8 mouse cellular contexts compared by ENCODE assay signal in the genomic region with DNA sequence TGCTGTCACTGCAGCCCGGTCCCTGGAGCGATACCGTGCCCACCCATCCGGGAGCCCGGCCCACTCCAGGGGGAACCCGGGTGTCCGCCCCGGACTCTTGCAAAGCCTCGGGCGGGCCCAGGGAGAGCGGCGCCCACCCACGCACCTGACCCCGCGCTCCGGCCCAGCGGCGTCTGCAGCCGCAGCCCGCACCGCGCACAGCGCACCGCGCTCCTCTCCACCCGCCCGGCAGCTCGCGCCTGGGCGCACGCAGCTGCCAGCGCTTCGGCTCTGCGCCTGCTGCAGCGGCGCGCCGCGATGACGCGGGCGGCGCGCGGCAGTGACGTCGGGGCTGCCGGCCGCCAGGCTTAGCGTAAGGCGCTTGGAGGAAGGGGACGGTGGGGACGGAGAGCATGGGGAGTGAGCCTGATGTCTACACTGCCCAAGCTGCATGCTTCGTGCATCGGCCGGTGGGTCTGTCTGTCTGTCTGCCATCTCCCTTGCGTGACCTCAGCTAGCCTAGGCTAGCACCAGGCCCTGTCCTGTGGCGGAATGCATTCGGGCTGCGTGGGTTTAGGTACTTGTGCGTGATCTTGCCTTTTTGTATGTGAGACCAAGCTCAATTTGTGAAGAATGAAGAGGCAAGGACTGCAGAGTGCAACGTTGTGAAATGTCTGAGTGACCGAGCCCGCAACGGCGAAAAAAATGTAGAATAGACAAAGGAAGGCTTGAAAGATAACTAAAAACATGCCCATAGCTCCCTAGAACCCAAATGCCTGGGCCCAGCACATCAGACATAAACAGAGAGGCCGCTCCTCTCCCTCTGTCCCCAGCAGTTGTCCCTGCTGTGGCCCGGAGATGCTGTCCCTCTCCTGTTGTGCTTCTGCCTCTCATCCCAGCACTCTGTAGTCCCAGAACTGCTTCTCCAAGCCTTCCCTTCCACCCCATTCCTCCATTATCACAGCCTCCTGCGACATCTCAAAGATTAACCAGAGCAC. TPM values are rescaled to one million over a fixed set of nuclear protein-coding genes. Genes with fewer than 3 reads are reported as not detected.
DNase-seq lines count a peak whose midpoint lies in the region; ATAC-seq and TF ChIP-seq lines count a peak whose summit lies in the region.

No protein-coding gene starts in this region.

- peak overlapping the region; percentile 96 for H3K9ac ChIP-seq in heart, embryonic 11.5 days (ENCODE audit: low read depth, low read length)
- peak overlapping the region; percentile 87 for H3K9ac ChIP-seq in kidney, embryonic 15.5 days

- peak overlapping the region; percentile 84 for H3K4me3 ChIP-seq in C2C12 (ENCODE audit: insufficient read depth, poor library complexity, severe bottlenecking)
- H3K4me3 ChIP-seq in bone marrow macrophage, adult 2 months (ENCODE audit: insufficient read depth, low read length) = peak overlapping the region; percentile 80
- peak overlapping the region; percentile 75 for H3K4me3 ChIP-seq in embryonic fibroblast, embryonic 13.5 days (ENCODE audit: insufficient read depth, low read length)
- H3K4me3 ChIP-seq in heart, embryonic 11.5 days (ENCODE audit: low read depth, low read length) = peak overlapping the region; percentile 91
- peak overlapping the region; percentile 95 for H3K4me3 ChIP-seq in kidney, embryonic 15.5 days (replicated peaks)

- WGBS in heart, embryonic 11.5 days (ENCODE audit: insufficient replicate concordance) = under 1% methylated on average over 51 of the region's 69 CpGs
- WGBS in kidney, embryonic 15.5 days = under 1% methylated on average over 69 of the region's 69 CpGs

- peak; percentile 84 for DNase-seq in liver
- DNase-seq in monocyte, adult 2 months (ENCODE audit: low read depth in 1 of 2, low spot score in 2 of 2) = peak; percentile 21 to 67
- DNase-seq in spleen, postnatal 14 days (ENCODE audit: low spot score in 2 of 2) = peak; percentile 51 to 72

- no peaks in the 10 kb centered on the region for H3K9me3 ChIP-seq in heart, embryonic 11.5 days (replicated peaks; ENCODE audit: control insufficient read depth, low read length)
- no peaks in the 10 kb centered on the region for H3K9me3 ChIP-seq in kidney, embryonic 15.5 days (replicated peaks)

- TF ChIP-seq POLR2A in bone marrow macrophage, adult 2 months (IDR thresholded peaks at IDR 0.05; ENCODE audit: borderline replicate concordance, low read depth, low read length) = no peak
- TF ChIP-seq POLR2A in embryonic fibroblast, embryonic 13.5 days (IDR thresholded peaks at IDR 0.05; ENCODE audit: low read depth, low read length) = peak; percentile 98

- TF ChIP-seq CTCF in C2C12 (IDR thresholded peaks at IDR 0.05; ENCODE audit: control insufficient read depth, insufficient read depth, insufficient read length) = no peak
- TF ChIP-seq CTCF in bone marrow macrophage, adult 2 months (IDR thresholded peaks at IDR 0.05; ENCODE audit: low read depth, low read length) = no peak
- TF ChIP-seq CTCF in embryonic fibroblast, embryonic 13.5 days (IDR thresholded peaks at IDR 0.05; ENCODE audit: borderline replicate concordance, insufficient read depth, low read length) = no peak

- H3K36me3 ChIP-seq in C2C12 (ENCODE audit: control insufficient read depth, insufficient read depth) = peaks cover 5% of the 10 kb centered on the region
- H3K36me3 ChIP-seq in heart, embryonic 11.5 days (ENCODE audit: control insufficient read depth, insufficient read depth, low read length) = no peaks in the 10 kb centered on the region
- peaks cover 10% of the 10 kb centered on the region for H3K36me3 ChIP-seq in kidney, embryonic 15.5 days

- H3K27me3 ChIP-seq in C2C12 (ENCODE audit: control insufficient read depth, insufficient read depth, insufficient read length) = no peaks in the 10 kb centered on the region
- no peaks in the 10 kb centered on the region for H3K27me3 ChIP-seq in heart, embryonic 11.5 days (ENCODE audit: control insufficient read depth, insufficient read depth, low read length)
- no peaks in the 10 kb centered on the region for H3K27me3 ChIP-seq in kidney, embryonic 15.5 days

- peaks cover 19% of the 10 kb centered on the region for H3K79me2 ChIP-seq in C2C12 (ENCODE audit: control insufficient read depth, insufficient read depth)

- peak overlapping the region; percentile 64 for H3ac ChIP-seq in C2C12 (ENCODE audit: control insufficient read depth, insufficient read length, low read depth)

- peak overlapping the region; percentile 94 for H3K4me2 ChIP-seq in heart, embryonic 11.5 days
- peak overlapping the region; percentile 84 for H3K4me2 ChIP-seq in kidney, embryonic 15.5 days

- ATAC-seq in heart, embryonic 11.5 days (replicated peaks; ENCODE audit: insufficient number of reproducible peaks, low FRiP score, low TSS enrichment) = peak; percentile 83
- peak; percentile 88 for ATAC-seq in kidney, embryonic 15.5 days (replicated peaks; ENCODE audit: low FRiP score)

- H3K79me3 ChIP-seq in C2C12 (ENCODE audit: low read depth) = no peaks in the 10 kb centered on the region

- no peaks in the 10 kb centered on the region; the same call in 1 of the 2 replicates for H3K4me1 ChIP-seq in bone marrow macrophage, adult 2 months (ENCODE audit: control insufficient read depth, insufficient read depth, low read length)
- H3K4me1 ChIP-seq in embryonic fibroblast, embryonic 13.5 days (ENCODE audit: control insufficient read depth, insufficient read depth, low read length) = no peaks in the 10 kb centered on the region
- H3K4me1 ChIP-seq in heart, embryonic 11.5 days (ENCODE audit: control insufficient read depth, insufficient read depth, low read length) = peaks cover 11% of the 10 kb centered on the region
- H3K4me1 ChIP-seq in kidney, embryonic 15.5 days = peaks cover 21% of the 10 kb centered on the region

- no peak overlapping the region for H3K27ac ChIP-seq in bone marrow macrophage, adult 2 months (ENCODE audit: insufficient read depth, low read depth, low read length)
- H3K27ac ChIP-seq in embryonic fibroblast, embryonic 13.5 days (ENCODE audit: insufficient read depth, low read length) = no peak overlapping the region
- H3K27ac ChIP-seq in heart, embryonic 11.5 days (ENCODE audit: low read depth, low read length) = peak overlapping the region; percentile 42
- H3K27ac ChIP-seq in kidney, embryonic 15.5 days = peak overlapping the region; percentile 88

TF ChIP-seq in C2C12, 6 proteins besides CTCF, POLR2A, EP300 and RAD21:
- no peak for TF ChIP-seq USF1 (IDR thresholded peaks at IDR 0.05; ENCODE audit: low read depth)
- TF ChIP-seq MAX (IDR thresholded peaks at IDR 0.05) = peak; percentile 78

RNA-seq across cellular contexts. Expression of a gene that starts 27.6 kb away (rescaled TPM):
- 7.0 TPM for polyA plus RNA-seq in C2C12 (2012; fragmentation: generic; extraction: Trizol)
- 4.2 and 5.3 TPM in 2 replicates for polyA plus RNA-seq in bone marrow macrophage, adult 2 months (2012; ENCODE audit: insufficient read depth, insufficient read length, missing spikeins)
- polyA plus RNA-seq in embryonic fibroblast, embryonic 13.5 days (2011; ENCODE audit: insufficient read length, low read depth, missing spikeins) = 12.1 and 13.7 TPM in 2 replicates
- 9.9 and 11.0 TPM in 2 replicates for polyA plus RNA-seq in heart, embryonic 11.5 days (2014; fragmentation: Nextera tagmentation; extraction: Ambion mirVana)
- 18.1 and 19.0 TPM in 2 replicates for polyA plus RNA-seq in kidney, embryonic 15.5 days (2015; fragmentation: Nextera tagmentation; extraction: Ambion mirVana)

Comparison
In these comparisons a context has a peak if more than half of its experiments do, and no peak if none do; other contexts are left out.
1. H3K27ac ChIP-seq: peak in heart, embryonic 11.5 days (single experiment) and kidney, embryonic 15.5 days (single experiment); none in bone marrow macrophage, adult 2 months (single experiment) and embryonic fibroblast, embryonic 13.5 days (single experiment).
2. Peak in every context shown above with its lines, with median percentiles within 50 percentile points of each other: H3K4me3 ChIP-seq and DNase-seq.